Comparison of ENCODE assay signal across 29 mouse cellular contexts in genomic region chr9:123109188-123109587, GRCm38 (mm10). TPM values are rescaled to one million over a fixed set of nuclear protein-coding genes. Genes with fewer than 3 reads are reported as not detected.
A peak's percentile ranks its signal among the peaks of the same experiment; 100 is the strongest.
DNase-seq lines count a peak whose midpoint lies in the region; ATAC-seq and TF ChIP-seq lines count a peak whose summit lies in the region.
"Had no signal": no experiment of that assay in that cellular context is flagged by ENCODE, and none has a peak within 500 bp of the region (broad histone marks: within the 10 kb centered on the region; RNA-seq: fewer than 3 reads in every experiment).

No protein-coding gene starts in this region.

- no peak overlapping the region for H3K27ac ChIP-seq in liver, adult 2 months (replicated peaks; ENCODE audit: insufficient read depth, low read depth, low read length)
- no peak overlapping the region for H3K27ac ChIP-seq in liver, embryonic 11.5 days (ENCODE audit: low read depth, low read length)
- peak overlapping the region; percentile 86 for H3K27ac ChIP-seq in lung, postnatal 0 days (ENCODE audit: low read length)
- H3K27ac ChIP-seq: embryonic facial prominence, embryonic 10.5 days; embryonic facial prominence, embryonic 15.5 days; heart, adult 2 months; hindbrain, embryonic 14.5 days; limb, embryonic 12.5 days; midbrain, embryonic 12.5 days; neural tube, embryonic 12.5 days had no signal

- peak; percentile 91 for TF ChIP-seq EP300 in lung, postnatal 0 days (IDR thresholded peaks at IDR 0.05)

- TF ChIP-seq POLR2A in liver, adult 2 months (IDR thresholded peaks at IDR 0.05; ENCODE audit: extremely low read depth, insufficient read depth, low read length) = no peak

- ATAC-seq in liver, embryonic 11.5 days (replicated peaks; ENCODE audit: low FRiP score) = no peak
- peak; percentile 50 for ATAC-seq in lung, postnatal 0 days
- ATAC-seq: CD4-positive, CD25-positive, alpha-beta regulatory T cell, adult 4 months; forebrain, embryonic 14.5 days had no signal

- no peak for TF ChIP-seq CTCF in liver, adult 2 months (IDR thresholded peaks at IDR 0.05; ENCODE audit: low read depth, low read length)
- TF ChIP-seq CTCF in lung, postnatal 0 days (IDR thresholded peaks at IDR 0.05) = no peak

- WGBS in liver, adult 2 months = 38% methylated on average over 7 of the region's 7 CpGs
- 89% methylated on average over 7 of the region's 7 CpGs for WGBS in liver, embryonic 11.5 days
- 54% methylated on average over 7 of the region's 7 CpGs for WGBS in lung, postnatal 0 days

- H3K4me3 ChIP-seq in liver, adult 2 months (ENCODE audit: insufficient read depth, low read depth, low read length) = no peak overlapping the region
- H3K4me3 ChIP-seq in liver, embryonic 11.5 days (ENCODE audit: low read depth, low read length) = no peak overlapping the region
- no peak overlapping the region for H3K4me3 ChIP-seq in lung, postnatal 0 days (ENCODE audit: low read depth, low read length)
- H3K4me3 ChIP-seq: embryonic facial prominence, embryonic 10.5 days; embryonic facial prominence, embryonic 15.5 days; heart, adult 2 months; heart, embryonic 12.5 days; limb, embryonic 12.5 days; megakaryocyte, embryonic 14.5 days; midbrain, embryonic 12.5 days; myocyte; neural tube, embryonic 12.5 days had no signal

- H3K4me2 ChIP-seq in liver, embryonic 11.5 days = no peak overlapping the region
- no peak overlapping the region for H3K4me2 ChIP-seq in lung, postnatal 0 days (replicated peaks; ENCODE audit: low read depth, low read length)
- H3K4me2 ChIP-seq: embryonic facial prominence, embryonic 15.5 days; heart, embryonic 12.5 days; hindbrain, embryonic 14.5 days; limb, embryonic 12.5 days; midbrain, embryonic 12.5 days; neural tube, embryonic 12.5 days had no signal

- H3K9me3 ChIP-seq in liver, embryonic 11.5 days (ENCODE audit: control insufficient read depth, low read length) = no peaks in the 10 kb centered on the region
- no peaks in the 10 kb centered on the region for H3K9me3 ChIP-seq in lung, postnatal 0 days (ENCODE audit: low read length)
- H3K9me3 ChIP-seq: embryonic facial prominence, embryonic 10.5 days; embryonic facial prominence, embryonic 15.5 days; heart, embryonic 12.5 days; limb, embryonic 12.5 days; megakaryocyte, embryonic 14.5 days; midbrain, embryonic 12.5 days; neural tube, embryonic 12.5 days had no signal

- peaks cover 7% of the 10 kb centered on the region; the same call in 1 of the 2 replicates for H3K79me2 ChIP-seq in liver, adult 2 months (ENCODE audit: control insufficient read depth, insufficient read depth, low read length)

- H3K4me1 ChIP-seq in liver, adult 2 months (ENCODE audit: control insufficient read depth, insufficient read depth, low read length) = peaks cover 7% of the 10 kb centered on the region
- H3K4me1 ChIP-seq in liver, embryonic 11.5 days (replicated peaks; ENCODE audit: control insufficient read depth, insufficient read depth, low read length) = peaks cover 15% of the 10 kb centered on the region
- peaks cover 19% of the 10 kb centered on the region; the same call in 1 of the 2 replicates for H3K4me1 ChIP-seq in lung, postnatal 0 days (ENCODE audit: insufficient read depth, low read depth, low read length)

- H3K27me3 ChIP-seq in liver, adult 2 months (ENCODE audit: control insufficient read depth, insufficient read depth, low read length) = no peaks in the 10 kb centered on the region
- H3K27me3 ChIP-seq in liver, embryonic 11.5 days (replicated peaks; ENCODE audit: control insufficient read depth, insufficient read depth, low read length) = no peaks in the 10 kb centered on the region
- no peaks in the 10 kb centered on the region for H3K27me3 ChIP-seq in lung, postnatal 0 days (replicated peaks; ENCODE audit: insufficient read depth, low read length)
- H3K27me3 ChIP-seq: embryonic facial prominence, embryonic 15.5 days; heart, embryonic 12.5 days; limb, embryonic 12.5 days; megakaryocyte, embryonic 14.5 days; midbrain, embryonic 12.5 days; neural tube, embryonic 12.5 days had no signal

- H3K9ac ChIP-seq in liver, adult 2 months (ENCODE audit: low read depth, low read length) = no peak overlapping the region
- H3K9ac ChIP-seq in liver, embryonic 11.5 days (ENCODE audit: low read depth, low read length) = no peak overlapping the region
- H3K9ac ChIP-seq in lung, postnatal 0 days (replicated peaks; ENCODE audit: low read depth) = no peak overlapping the region
- H3K9ac ChIP-seq: embryonic facial prominence, embryonic 15.5 days; heart, embryonic 12.5 days; hindbrain, embryonic 14.5 days; limb, embryonic 12.5 days; midbrain, embryonic 12.5 days; neural tube, embryonic 12.5 days had no signal

- peaks cover 3% of the 10 kb centered on the region; the same call in 1 of the 2 replicates for H3K36me3 ChIP-seq in liver, adult 2 months (ENCODE audit: control insufficient read depth, insufficient read depth, low read length)
- no peaks in the 10 kb centered on the region for H3K36me3 ChIP-seq in liver, embryonic 11.5 days (ENCODE audit: control insufficient read depth, insufficient read depth, low read length)
- H3K36me3 ChIP-seq in lung, postnatal 0 days (ENCODE audit: insufficient read depth, low read length) = no peaks in the 10 kb centered on the region

- peak; percentile 21 for DNase-seq in liver, adult 2 months (ENCODE audit: extremely low read depth, low read depth, low spot score)
- no peak for DNase-seq in liver, embryonic 11.5 days (ENCODE audit: low spot score)
- DNase-seq in lung, postnatal 0 days (ENCODE audit: low spot score) = peak; percentile 87
- no peak for DNase-seq in lung, postnatal 14 days
- DNase-seq in lung, postnatal 25 days (ENCODE audit: low spot score) = peak; percentile 65
- no peak for DNase-seq in spleen, adult 18-20 months
- DNase-seq in adrenal gland, postnatal 10 days = no peak
- DNase-seq in cerebellum, postnatal 4 days (ENCODE audit: low spot score in 2 of 2) = no peak
- DNase-seq: adrenal gland, postnatal 36 days; cerebellum, adult 2 months; cerebellum, postnatal 14 days; heart, adult 2 months; heart, postnatal 4 days; kidney, adult 11 months; kidney, postnatal 14 days; right cerebral cortex, adult 18-20 months; thymus, postnatal 25 days had no signal

RNA-seq across cellular contexts. Expression of gene Zdhhc3, which starts 3.8 kb away (rescaled TPM):
- 12.6 and 14.5 TPM in 2 replicates for total RNA-seq in liver, adult 2 months (2014; rRNA removed)
- polyA plus RNA-seq in liver, adult 2 months (2012; rRNA removed) = 45.1 and 55.7 TPM in 2 replicates
- polyA plus RNA-seq in liver, embryonic 11.5 days (2014; fragmentation: Nextera tagmentation; extraction: Ambion mirVana) = 54.8 and 57.0 TPM in 2 replicates
- 127 and 130 TPM in 2 replicates for polyA plus RNA-seq in lung, postnatal 0 days (2015; fragmentation: Nextera tagmentation; extraction: Ambion mirVana)
- 10 to 100 TPM; 54.8 to 61.9 TPM for total RNA-seq in adrenal gland, postnatal 10 days (2021)

RNA-seq across cellular contexts. Expression of gene Exosc7, which starts 3.8 kb away (rescaled TPM):
- total RNA-seq in liver, adult 2 months (2014; rRNA removed) = 37.7 and 44.4 TPM in 2 replicates
- polyA plus RNA-seq in liver, adult 2 months (2012; rRNA removed) = 23.2 and 25.3 TPM in 2 replicates
- polyA plus RNA-seq in liver, embryonic 11.5 days (2014; fragmentation: Nextera tagmentation; extraction: Ambion mirVana) = 191 and 193 TPM in 2 replicates
- polyA plus RNA-seq in lung, postnatal 0 days (2015; fragmentation: Nextera tagmentation; extraction: Ambion mirVana) = 139 and 145 TPM in 2 replicates
- total RNA-seq in adrenal gland, postnatal 10 days (2021) = 10 to 100 TPM; 40.7 to 44.3 TPM

RNA-seq across cellular contexts. Expression of gene Clec3b, which starts 41.6 kb away (rescaled TPM):
- 0.65 and 1.0 TPM in 2 replicates for total RNA-seq in liver, adult 2 months (2014; rRNA removed)
- 0.29 and 0.73 TPM in 2 replicates for polyA plus RNA-seq in liver, adult 2 months (2012; rRNA removed)
- polyA plus RNA-seq in liver, embryonic 11.5 days (2014; fragmentation: Nextera tagmentation; extraction: Ambion mirVana) = not detected in 2 replicates
- 84.7 and 86.6 TPM in 2 replicates for polyA plus RNA-seq in lung, postnatal 0 days (2015; fragmentation: Nextera tagmentation; extraction: Ambion mirVana)
- 10 to 100 TPM; 51.8 to 56.9 TPM for total RNA-seq in adrenal gland, postnatal 10 days (2021)
- polyA plus RNA-seq: CD4-positive, CD25-positive, alpha-beta regulatory T cell, adult 4 months; embryonic facial prominence, embryonic 10.5 days; heart, embryonic 12.5 days; kidney, embryonic 14.5 days; limb, embryonic 12.5 days; neural tube, embryonic 12.5 days had no signal

Comparison
In these comparisons a context has a peak if more than half of its experiments do, and no peak if none do; other contexts are left out.
1. DNase-seq: peak in liver, adult 2 months (single experiment), lung, postnatal 0 days (single experiment) and lung, postnatal 25 days (single experiment); none in liver, embryonic 11.5 days (single experiment), lung, postnatal 14 days (single experiment), spleen, adult 18-20 months (0 of 2), adrenal gland, postnatal 10 days (single experiment) and cerebellum, postnatal 4 days (0 of 2).
2. RNA of gene Clec3b, which starts 41.6 kb away (polyA plus RNA-seq): 84.7 to 86.6 TPM in lung, postnatal 0 days; 0.29 to 0.73 TPM in liver, adult 2 months and not detected in liver, embryonic 11.5 days; every median in the first group is over 10 times any median in the second.